Mouse (Mus musculus): ENCODE results near the gene Ucn2.

DNA sequence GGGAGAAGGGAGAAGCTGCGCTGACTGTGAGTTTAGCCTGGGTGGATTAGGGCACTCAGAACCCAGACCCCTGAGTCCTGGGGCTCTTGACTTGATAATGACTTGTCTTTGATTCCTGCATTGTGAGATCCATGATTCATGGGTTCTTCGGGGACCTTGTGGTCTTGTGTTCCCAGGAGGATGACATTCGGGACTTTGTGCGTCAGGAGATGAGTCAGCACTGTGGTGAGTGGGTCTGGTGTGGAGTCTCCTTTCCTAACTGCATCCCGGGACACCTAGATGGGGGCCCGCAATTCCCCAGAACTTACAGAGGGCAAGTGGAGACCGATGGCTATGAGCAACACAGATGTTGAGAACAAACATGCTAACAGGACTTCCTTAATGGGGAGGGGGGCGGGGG, 3.3 kb upstream of the Ucn2 start:
- TF ChIP-seq EP300 (optimal IDR thresholded peaks at IDR 0.05): no peak
- TF ChIP-seq CTCF (IDR thresholded peaks at IDR 0.05; ENCODE audit: low read depth): no peak
